Mouse (Mus musculus) Patski (cell line): ENCODE measurements around the gene Nkx6-2. TPM values are rescaled to one million over a fixed set of nuclear protein-coding genes. Genes with fewer than 3 reads are reported as not detected.

Experiments
- ATAC-seq: fragments of 100-300 bp; one replicate; pipeline ENCODE4 v1.8.0; 2021
- CTCF ChIA-PET: fragments of 350-600 bp; sonication (Branson Sonifier 250); formaldehyde crosslinking; loops from one replicate; lab custom pipeline; 2022; ENCODE audit warnings: inconsistent platforms; lab: Charles Lee
- POLR2A ChIA-PET: fragments of 350-600 bp; sonication (Branson Sonifier 250); formaldehyde crosslinking; loops from one replicate; lab custom pipeline; 2022; ENCODE audit warnings: antibody characterized with exemption, inconsistent platforms; lab: Charles Lee
- DNase-seq: peaks from one replicate; pipeline ENCODE4 v3.0.0-alpha.2; 2011; ENCODE audit warnings: low read depth, low spot score
- H3K27me3 ChIP-seq: fragments of 371-371 bp; one replicate; pipeline ENCODE4 v1.5.1; 2021
- CTCF ChIP-seq: fragments of 100-300 bp; IDR thresholded peaks from one replicate; pipeline ENCODE4 v1.5.1; 2021
- in situ Hi-C: fragments of 300-500 bp; cut with MboI; formaldehyde crosslinking; loops from 3 replicates; pipeline ENCODE4 v1.11.1; 2018; ENCODE audit warnings: low pct_unique_long_range_greater_than_20kb, mixed read lengths
- polyA plus RNA-seq: library from polyadenylated mRNA; unstranded; gene quantifications from one replicate; pipeline ENCODE4 v1.2.3, GENCODE M21; 2021

Gene Nkx6-2
- polyA plus RNA-seq, 1 experiment from 2014 or later, result 0.53 TPM

DNA sequence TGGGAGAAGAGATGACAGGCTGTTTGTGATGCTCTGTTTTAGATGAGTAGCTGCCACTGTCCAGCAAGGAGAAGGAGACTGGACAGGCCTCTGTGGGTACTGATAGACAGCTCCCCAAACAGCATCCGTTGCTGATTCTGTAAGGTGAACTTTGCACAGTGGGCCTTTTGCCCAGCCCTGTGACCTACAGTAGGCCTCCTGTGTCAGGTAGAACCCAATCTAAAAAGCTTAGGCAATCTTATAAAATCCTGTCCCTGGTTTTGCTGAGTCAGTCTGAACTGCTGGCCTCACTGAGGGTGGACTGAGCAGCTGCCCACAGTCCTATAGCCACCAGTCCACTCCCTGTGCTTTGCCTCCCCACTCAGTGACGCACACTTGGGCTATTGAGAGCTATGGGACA lies 35.3 kb downstream of the Nkx6-2 start:
- DNase-seq (no peak), ATAC-seq (no peak)
- in situ Hi-C loops, result no loop called here
- ChIA-PET CTCF (interaction anchor here (1.4 kb wide), 1 partner anchor 46 kb away, joined by 3 read pairs; no protein-coding TSS in a partner anchor), POLR2A (no interaction called here)
- TF ChIP-seq CTCF, result no peak
- no peaks in the 10 kb centered on the region for H3K27me3 ChIP-seq

DNA sequence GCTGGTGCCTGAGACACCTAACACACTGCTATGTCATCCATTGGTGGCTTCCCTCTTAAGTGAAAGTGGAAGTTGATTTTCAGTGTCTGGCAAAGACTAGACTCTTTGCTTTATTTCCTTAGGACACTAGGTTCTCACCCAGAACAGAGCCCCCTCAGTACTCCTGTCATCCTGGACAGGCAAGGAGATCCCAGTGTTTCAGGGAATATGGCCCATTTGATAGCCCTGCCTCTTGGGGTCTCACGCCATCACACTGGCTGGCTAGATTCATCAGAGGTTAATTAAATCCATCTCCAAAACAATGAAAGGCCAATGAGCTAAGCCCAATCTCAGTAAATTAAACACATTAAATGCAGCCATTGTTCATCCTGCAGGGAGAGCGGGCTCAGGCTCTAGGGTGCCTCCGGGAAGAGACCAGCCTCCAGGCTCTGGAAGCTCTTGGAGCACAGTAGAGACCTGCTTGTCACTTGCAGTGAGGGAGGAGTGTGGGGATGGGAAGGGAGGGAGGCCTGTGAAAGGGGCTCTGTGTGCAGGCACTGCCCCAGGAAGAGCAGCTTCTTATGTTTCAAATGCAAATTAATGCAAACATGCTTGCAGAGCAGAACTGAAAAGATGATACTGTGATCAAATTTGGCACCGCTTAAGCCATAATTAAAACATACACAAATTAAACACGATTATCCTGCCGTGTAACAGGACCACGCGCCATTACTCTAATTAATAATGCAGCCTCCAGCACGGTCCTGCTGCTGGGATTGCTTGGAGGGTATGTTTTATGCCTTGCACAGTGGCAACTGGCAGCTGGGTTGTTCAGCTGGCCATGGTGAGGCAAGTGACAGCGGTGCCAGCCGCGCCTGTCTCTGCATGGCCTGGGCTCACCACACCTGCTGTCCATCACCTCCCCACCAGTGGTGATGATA lies 37.6 kb downstream of the Nkx6-2 start:
- DNase-seq (no peak), ATAC-seq (no peak)
- POLR2A ChIA-PET, result no interaction called here
- CTCF ChIA-PET, result no interaction called here
- TF ChIP-seq CTCF, result no peak
- in situ Hi-C loops, result no loop called here
- no peaks in the 10 kb centered on the region for H3K27me3 ChIP-seq

DNA sequence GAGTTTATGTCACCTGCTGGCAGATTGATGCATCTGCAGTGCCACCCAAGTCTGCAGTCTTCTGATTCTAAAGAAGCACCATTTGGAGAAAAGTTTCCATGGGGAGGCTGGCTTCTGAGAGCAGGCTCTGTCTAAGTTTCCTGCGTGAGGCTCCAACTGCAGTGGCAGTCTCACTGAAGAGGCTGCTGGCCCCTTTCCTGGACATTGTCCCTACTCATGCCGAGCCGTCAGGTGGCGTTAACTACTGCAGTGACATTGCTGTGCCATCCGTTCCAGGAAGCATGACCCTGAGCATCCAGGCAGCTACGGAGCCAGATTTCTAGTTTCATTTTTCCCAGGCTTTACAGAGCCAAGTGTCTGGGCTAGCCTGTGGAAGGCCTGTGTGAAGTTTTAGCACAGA lies 41.2 kb downstream of the Nkx6-2 start:
- CTCF ChIA-PET, result interaction anchor here (1.1 kb wide), 1 partner anchor 14 kb away, joined by 3 read pairs; no protein-coding TSS in a partner anchor
- in situ Hi-C loops, result no loop called here
- H3K27me3 ChIP-seq, result no peaks in the 10 kb centered on the region
- no peak for TF ChIP-seq CTCF
- POLR2A ChIA-PET, result no interaction called here
- ATAC-seq (no peak), DNase-seq (no peak)

DNA sequence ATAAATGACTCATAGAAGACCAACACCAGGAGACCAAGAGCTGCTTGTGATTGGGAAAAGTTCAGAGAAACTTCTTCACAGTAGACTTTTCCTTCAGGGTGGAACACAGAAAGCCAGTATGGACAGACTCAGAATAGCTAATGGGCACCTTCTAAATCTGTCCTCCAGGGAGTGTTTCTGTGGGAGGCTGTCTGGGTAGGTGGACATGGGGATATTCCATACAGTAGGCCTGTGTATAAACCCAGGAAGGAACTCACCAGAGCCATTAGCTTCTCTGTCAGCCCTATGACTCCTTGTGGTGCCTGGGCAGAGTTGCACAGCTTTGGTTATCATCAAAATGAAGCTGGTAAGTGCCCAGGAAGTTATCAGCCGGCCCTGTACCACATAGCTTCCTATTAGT lies 42.0 kb downstream of the Nkx6-2 start:
- POLR2A ChIA-PET, result no interaction called here
- no peak for ATAC-seq
- no peak for TF ChIP-seq CTCF
- no peak for DNase-seq
- H3K27me3 ChIP-seq, result no peaks in the 10 kb centered on the region
- CTCF ChIA-PET, result interaction anchor here (0.6 to 1.1 kb wide), 3 partner anchors 9 to 48 kb away, joined by 3 to 4 read pairs (median 3); no protein-coding TSS in a partner anchor
- in situ Hi-C loops, result no loop called here

DNA sequence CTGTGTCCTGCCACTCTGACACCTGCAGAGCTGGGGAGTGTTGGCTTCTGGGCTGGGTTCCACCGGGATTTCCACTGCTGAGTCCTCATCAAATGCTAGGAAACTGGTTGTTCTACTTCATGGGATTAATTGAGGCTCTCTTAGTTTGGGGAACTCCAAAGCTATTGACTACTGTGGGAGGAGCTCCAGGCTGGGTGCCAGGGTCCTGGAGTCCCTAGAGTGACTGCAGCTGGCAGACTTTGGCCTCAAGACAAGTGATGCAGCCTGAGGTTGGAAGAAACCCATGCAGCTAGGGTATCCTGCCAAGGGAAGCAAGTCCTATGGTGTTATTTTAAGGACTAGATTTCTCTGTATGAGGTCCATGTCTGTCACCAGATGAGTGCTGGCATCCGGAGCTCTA lies 44.1 kb downstream of the Nkx6-2 start:
- ATAC-seq, result no peak
- TF ChIP-seq CTCF, result no peak
- H3K27me3 ChIP-seq, result no peaks in the 10 kb centered on the region
- in situ Hi-C loops, result no loop called here
- CTCF ChIA-PET, result interaction anchor here (1.0 kb wide), 2 partner anchors 18 to 55 kb away, joined by 3 read pairs; no protein-coding TSS in a partner anchor
- POLR2A ChIA-PET, result interaction anchor here (1.4 kb wide), 1 partner anchor 18 kb away, joined by 3 read pairs; no protein-coding TSS in a partner anchor
- no peak for DNase-seq

DNA sequence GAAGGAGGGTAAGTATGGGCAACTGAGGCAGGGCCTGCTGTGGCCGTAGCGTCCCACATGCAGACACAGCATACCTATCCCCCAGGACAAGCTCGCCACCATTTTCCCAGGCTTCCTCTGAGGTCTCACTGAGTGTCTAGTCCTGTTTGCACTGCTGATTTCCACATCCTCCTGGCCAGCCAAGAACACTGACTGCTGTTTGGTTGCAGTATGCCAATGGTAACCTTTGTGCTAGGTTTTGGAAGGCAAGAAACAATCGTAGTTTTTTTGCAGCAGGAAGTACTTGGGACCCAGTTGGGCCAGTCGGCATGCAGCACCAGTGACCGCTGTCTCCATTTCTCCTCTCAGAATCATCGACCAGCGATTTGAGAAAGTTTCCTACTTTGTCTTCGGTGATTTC lies 44.8 kb downstream of the Nkx6-2 start:
- TF ChIP-seq CTCF, result no peak
- DNase-seq, result no peak
- ChIA-PET CTCF (interaction anchor here (1.0 kb wide), 1 partner anchor 54 kb away, joined by 3 read pairs; no protein-coding TSS in a partner anchor), POLR2A (no interaction called here)
- in situ Hi-C loops, result no loop called here
- ATAC-seq, result no peak
- H3K27me3 ChIP-seq, result no peaks in the 10 kb centered on the region

DNA sequence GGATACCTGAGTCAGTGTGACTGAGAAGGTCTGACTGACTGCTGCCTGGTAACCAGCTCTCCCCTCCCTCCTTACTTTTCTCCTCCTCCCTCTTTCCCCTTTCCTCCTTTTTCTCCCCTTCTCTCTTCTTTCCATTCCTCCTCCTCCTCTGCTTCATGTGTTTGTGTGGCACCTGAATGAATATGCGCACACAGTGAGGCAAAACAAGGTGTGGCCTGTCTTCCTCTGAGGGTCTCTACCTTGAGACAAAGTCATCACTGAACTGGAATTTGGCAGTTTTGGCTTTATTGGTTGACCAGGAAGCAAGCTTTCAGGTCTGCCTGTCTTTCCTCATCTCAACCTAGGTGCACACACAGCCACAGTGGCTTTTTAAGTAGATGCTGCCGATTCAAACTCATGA lies 45.8 kb downstream of the Nkx6-2 start:
- no peaks in the 10 kb centered on the region for H3K27me3 ChIP-seq
- POLR2A ChIA-PET, result no interaction called here
- ATAC-seq (no peak), DNase-seq (no peak)
- CTCF ChIA-PET, result no interaction called here
- TF ChIP-seq CTCF, result no peak
- in situ Hi-C loops, result no loop called here

DNA sequence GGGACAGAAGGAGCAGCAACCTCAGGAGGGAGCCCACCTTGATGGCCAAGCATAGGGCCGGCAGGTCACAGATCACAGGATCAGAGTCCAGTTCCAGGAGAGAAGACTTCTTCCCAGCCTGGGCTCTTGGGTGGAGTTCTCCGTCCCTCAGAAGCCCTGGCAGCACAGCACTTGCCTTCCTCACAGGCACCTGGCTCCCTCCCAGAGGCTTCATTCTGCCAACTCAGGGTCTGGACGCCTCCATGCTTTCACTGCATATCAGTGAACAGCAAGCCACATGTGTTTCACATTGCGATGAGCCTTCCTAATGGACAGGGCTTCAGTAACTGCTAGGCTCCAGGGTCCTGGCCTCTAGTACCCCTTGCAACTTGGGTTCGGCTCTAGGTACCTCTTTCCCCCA lies 46.3 kb downstream of the Nkx6-2 start:
- CTCF ChIA-PET, result no interaction called here

DNA sequence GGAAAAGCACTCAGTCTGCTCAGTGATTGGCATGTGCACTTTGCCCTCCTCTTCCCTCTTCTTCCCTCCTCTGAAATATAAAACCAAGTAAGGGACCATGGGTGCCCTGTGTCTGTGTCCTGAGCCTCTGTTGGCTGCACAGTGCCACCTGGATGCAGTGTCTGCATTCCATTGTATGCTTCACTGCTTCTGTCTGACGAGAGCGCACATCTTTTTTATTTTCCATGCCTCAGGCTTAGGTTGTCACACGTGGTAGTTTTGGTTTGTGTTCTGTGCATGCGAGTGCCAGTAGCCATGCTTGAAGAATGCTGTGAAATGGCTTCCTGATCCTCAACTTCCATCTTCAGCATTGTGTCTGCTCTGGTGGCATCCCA lies 51.2 kb downstream of the Nkx6-2 start:
- TF ChIP-seq CTCF, result no peak
- in situ Hi-C loops, result no loop called here
- ChIA-PET CTCF (no interaction called here), POLR2A (no interaction called here)
- no peaks in the 10 kb centered on the region for H3K27me3 ChIP-seq
- ATAC-seq (peak; percentile 50), DNase-seq (peak; percentile 63)

More for the DNA sequence above, 46.3 kb downstream of the Nkx6-2 start:
- no peak for TF ChIP-seq CTCF
- no peaks in the 10 kb centered on the region for H3K27me3 ChIP-seq
- ATAC-seq (no peak), DNase-seq (no peak)
- in situ Hi-C loops, result no loop called here
- POLR2A ChIA-PET, result interaction anchor here (0.6 kb wide), 1 partner anchor 30 kb away, joined by 3 read pairs; no protein-coding TSS in a partner anchor

DNA sequence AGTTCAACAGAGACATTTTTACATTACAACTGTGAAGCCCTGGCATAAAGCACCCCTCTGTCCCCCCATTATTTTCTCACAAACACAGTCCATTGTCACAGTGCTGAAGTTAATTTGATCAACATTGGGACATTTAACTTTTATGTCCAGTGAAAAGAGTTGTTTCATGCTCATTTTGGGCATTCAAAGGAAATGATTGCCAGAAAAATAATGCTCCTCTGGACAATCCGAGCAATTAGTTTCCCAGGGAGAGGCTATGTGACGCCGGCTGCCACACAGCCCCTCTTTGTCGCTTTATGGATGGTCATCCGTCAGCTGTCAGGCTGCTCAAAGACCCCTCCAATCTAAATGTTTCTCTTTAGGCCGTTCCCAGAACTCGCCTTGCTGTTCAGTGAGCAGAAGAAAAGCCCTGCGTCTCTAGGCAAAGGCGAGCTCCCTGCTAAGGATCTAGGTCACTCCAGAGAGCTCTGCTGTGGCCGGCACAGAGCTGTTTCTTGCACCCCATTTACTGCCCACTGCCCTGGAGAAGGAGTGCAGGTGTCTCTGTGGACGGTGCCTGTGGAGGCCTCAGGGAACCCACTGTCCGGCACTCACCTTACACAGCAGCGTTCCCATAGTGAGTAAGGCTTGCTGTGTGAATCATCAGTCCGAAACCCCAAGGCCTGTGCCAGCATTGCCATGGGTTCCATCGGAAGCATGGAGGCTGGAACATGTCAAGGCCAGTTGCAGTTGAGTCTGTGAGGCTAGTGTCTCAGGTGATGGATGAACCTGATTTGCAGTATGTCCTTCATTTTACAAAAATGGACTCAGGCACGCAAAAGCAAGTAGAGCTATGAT lies 51.8 kb downstream of the Nkx6-2 start:
- no peak for TF ChIP-seq CTCF
- no peaks in the 10 kb centered on the region for H3K27me3 ChIP-seq
- POLR2A ChIA-PET, result no interaction called here
- in situ Hi-C loops, result no loop called here
- CTCF ChIA-PET, result no interaction called here
- DNase-seq (no peak), ATAC-seq (peak; percentile 60)

Other genes with a start within 250 kb of the Nkx6-2 start
- 25.5 TPM for gene Inpp5a, start 193.7 kb downstream of the Nkx6-2 start, polyA plus RNA-seq
- 4.2 TPM for gene Cfap46, start 101.0 kb upstream of the Nkx6-2 start, polyA plus RNA-seq